Mouse (Mus musculus) embryonic fibroblast, embryonic 13.5 days (primary cell): Measurements from ENCODE around the gene Gm49673. TPM values are rescaled to one million over a fixed set of nuclear protein-coding genes. Genes with fewer than 3 reads are reported as not detected.
"Not testable (repeated sequence)": the region's sequence is repeated elsewhere in the genome, so short reads cannot be mapped to it uniquely, and the experiment has no call there.

Source experiments
- H3K27ac ChIP-seq: 2 replicates; pipeline ENCODE4 v1.5.1; 2012; ENCODE audit warnings: low read length, control low read depth, inconsistent platforms; ENCODE audit not compliant: insufficient read depth
- H3K4me1 ChIP-seq: 2 replicates; pipeline ENCODE4 v1.6.1; 2011; ENCODE audit warnings: low read length; ENCODE audit not compliant: control insufficient read depth, insufficient read depth
- H3K4me3 ChIP-seq: 2 replicates; pipeline ENCODE4 v1.5.1; 2011; ENCODE audit warnings: mild to moderate bottlenecking, control low read depth, low read length; ENCODE audit not compliant: insufficient read depth
- polyA plus RNA-seq: library from polyadenylated mRNA; stranded (reverse); fragments of >200 nt; gene quantifications from 2 replicates; pipeline ENCODE4 v1.2.4, GENCODE M21; 2011; ENCODE audit warnings: low read depth; ENCODE audit not compliant: missing spikeins, insufficient read length

Gene Gm49673
- polyA plus RNA-seq, 1 experiment, result 0.19 TPM

- not testable (repeated sequence) for H3K27ac ChIP-seq, H3K4me1 ChIP-seq, H3K4me3 ChIP-seq
Measured at GRCm38 (mm10) chr17:8160969-8161368, 13.4 kb upstream of the Gm49673 start.

DNA sequence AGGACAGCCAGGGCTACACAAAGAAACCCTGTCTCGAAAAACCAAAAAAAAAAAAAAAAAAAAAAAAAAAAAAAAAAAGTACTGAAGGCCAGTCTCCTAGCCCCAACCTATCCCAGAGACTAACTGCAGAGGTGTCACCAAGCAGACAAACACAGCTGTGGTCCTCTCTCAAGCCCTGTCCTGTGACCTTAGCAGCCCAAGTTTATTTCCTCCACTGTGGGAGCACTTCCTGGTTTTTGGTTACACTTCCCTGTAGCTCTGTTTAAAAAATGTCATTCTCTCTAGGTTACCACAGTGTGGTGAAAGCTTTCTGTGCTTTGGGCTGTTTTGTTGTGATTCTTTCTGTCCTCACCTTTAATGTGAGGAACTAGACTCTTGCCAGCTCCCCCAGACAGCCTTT lies 11.0 kb upstream of the Gm49673 start:
- H3K27ac ChIP-seq, H3K4me1 ChIP-seq, H3K4me3 ChIP-seq: not testable (repeated sequence)

- H3K4me1 ChIP-seq, H3K27ac ChIP-seq, H3K4me3 ChIP-seq: not testable (repeated sequence)
Measured at GRCm38 (mm10) chr17:8155982-8156381, 8.4 kb upstream of the Gm49673 start.

DNA sequence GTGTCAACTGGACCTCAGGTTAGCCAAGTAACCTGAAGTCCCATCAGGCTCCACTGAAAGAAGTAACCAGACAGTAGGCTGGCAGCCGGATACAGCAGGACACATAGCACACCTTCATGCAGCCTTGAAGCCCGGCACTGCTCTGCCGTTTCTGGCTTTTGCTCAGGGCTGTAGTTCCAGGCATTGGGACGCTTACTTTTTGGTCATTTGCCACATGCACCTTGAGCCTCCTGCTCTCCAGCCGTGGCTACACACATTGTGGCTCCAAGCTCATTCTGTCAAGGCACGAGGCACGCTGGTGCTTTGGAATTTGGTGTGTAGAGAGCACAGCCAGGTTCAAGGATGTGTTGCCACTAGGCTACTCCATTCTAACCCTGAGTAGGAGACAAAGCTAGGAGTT lies 7.4 kb upstream of the Gm49673 start:
- H3K27ac ChIP-seq, H3K4me3 ChIP-seq, H3K4me1 ChIP-seq: not testable (repeated sequence)

- H3K4me1 ChIP-seq, H3K27ac ChIP-seq: not testable (repeated sequence)
- peak overlapping the region; percentile 67 for H3K4me3 ChIP-seq
Measured at GRCm38 (mm10) chr17:8146931-8147330, 657 bp downstream of the Gm49673 start.

DNA sequence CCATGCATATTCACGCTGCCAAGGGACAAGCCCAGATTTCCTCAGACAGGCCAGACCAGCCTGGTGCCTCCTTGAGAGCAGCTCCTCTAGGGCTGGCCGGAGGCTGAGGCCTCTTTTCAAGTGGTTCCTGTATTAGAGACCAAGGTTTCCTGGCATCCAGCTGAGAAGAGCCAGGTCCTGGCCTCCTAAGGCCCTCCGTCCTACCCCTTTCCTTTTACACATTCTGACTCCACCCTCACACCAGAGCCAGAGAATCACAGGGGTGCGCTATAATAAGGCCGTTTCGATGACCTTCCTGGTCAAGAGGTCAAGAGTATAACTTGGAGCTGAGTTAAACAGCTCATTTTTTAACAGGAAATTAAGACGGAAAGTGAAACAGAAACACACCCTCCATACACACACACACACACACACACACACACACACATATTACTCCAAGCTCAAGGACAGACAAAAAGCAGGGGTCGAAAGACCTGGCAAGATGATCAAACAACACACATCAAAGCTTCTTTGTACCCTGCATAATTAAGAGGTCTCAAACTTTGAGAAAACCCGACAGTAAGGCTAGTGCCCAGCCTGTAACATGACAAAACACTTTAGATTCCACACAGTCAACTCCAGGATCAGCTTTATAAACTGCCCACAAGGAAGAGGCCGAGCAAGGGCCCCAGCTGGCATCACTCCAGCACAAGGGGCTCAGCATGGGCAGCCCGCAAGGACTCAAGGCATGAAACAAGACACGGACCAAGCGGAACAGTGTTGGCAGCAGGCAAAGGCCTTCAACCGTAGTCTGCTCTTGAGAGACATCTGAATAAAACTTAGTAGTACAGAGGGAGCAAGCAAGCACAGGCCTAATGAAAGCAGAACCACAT lies 3.5 kb downstream of the Gm49673 start:
- not testable (repeated sequence) for H3K27ac ChIP-seq, H3K4me3 ChIP-seq, H3K4me1 ChIP-seq

- not testable (repeated sequence) for H3K4me3 ChIP-seq, H3K27ac ChIP-seq, H3K4me1 ChIP-seq
Measured at GRCm38 (mm10) chr17:8140210-8140609, 7.4 kb downstream of the Gm49673 start.

DNA sequence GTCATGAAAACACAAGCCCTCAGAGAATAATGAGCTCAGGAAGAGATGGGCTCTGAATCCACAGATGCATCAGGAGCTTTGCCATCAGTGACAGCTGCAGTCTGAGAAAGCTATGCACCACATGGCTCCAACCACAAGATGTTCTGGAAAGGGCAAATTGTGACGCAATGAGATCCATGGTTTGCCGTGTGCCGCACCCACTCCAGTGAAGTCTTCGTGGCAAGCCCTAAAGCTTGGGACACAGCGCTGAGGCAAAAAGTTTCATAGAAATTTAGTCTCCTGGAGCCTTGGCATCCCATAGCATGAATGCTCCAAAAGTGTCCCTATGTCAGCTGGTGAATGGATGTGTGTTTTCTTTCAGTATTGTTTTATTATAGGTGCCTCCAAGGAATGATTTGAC lies 9.5 kb downstream of the Gm49673 start:
- H3K4me3 ChIP-seq, H3K27ac ChIP-seq: not testable (repeated sequence)

GRCm38 (mm10) chr17:8130849-8131248 lies 16.7 kb downstream of the Gm49673 start:
- not testable (repeated sequence) for H3K27ac ChIP-seq, H3K4me3 ChIP-seq, H3K4me1 ChIP-seq

More for the DNA sequence above, 9.5 kb downstream of the Gm49673 start:
- not testable (repeated sequence) for H3K4me1 ChIP-seq

- not testable (repeated sequence) for H3K27ac ChIP-seq, H3K4me3 ChIP-seq, H3K4me1 ChIP-seq
Measured at GRCm38 (mm10) chr17:8129578-8129977, 18.0 kb downstream of the Gm49673 start.

DNA sequence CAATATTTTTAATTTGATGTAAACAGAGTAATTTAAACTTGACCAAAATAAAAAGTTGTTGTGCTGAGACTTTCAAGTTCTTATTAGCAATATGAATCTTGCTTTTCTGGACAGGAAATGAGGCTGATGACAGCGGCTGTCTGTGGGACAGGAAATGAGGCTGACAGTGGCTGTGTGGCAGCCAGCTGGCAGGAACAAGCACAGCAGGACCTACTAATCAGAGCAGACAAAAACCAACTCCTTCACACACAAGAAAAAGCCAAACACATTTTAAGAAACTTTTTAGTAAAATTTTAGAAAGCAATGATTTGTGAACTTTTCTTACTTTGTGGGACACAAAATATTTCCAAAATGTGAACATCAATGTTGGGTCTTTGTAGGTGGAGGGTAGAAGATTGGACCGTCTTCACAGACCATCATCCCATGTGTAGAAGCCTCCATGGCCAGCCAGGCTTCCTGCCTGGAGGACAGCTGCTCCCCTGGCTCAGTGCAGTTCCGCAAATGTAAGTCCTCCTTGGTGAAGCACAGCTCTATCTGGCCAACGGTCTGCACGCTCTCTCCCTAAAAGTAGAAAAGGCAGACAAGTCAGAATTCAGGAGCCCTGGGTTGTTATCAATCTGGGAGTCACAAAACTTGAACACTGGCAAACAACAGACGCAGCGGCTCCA lies 19.1 kb downstream of the Gm49673 start:
- H3K4me1 ChIP-seq, H3K4me3 ChIP-seq, H3K27ac ChIP-seq: not testable (repeated sequence)

DNA sequence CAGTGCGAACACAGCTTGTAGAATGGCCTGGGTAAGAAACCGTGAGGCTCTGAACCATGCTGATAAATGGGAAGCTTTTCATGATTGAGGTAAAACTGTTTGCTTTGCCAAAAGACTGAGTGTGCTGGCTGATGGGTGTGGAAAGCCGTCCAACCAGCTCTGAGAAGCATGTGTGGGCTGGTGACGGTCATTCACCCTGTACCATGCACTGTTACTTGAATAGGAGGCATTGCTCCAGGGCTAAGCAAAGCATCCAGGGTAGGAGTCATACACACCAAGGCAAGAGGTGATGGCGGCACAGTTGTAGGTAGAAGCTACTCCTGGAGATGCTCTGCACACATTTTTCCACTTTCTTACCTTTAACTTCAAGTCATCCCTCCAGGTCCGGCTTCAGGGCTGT lies 23.0 kb downstream of the Gm49673 start:
- not testable (repeated sequence) for H3K27ac ChIP-seq, H3K4me3 ChIP-seq, H3K4me1 ChIP-seq

- H3K4me1 ChIP-seq, H3K27ac ChIP-seq, H3K4me3 ChIP-seq: not testable (repeated sequence)
Measured at GRCm38 (mm10) chr17:8122974-8123373, 24.6 kb downstream of the Gm49673 start.

DNA sequence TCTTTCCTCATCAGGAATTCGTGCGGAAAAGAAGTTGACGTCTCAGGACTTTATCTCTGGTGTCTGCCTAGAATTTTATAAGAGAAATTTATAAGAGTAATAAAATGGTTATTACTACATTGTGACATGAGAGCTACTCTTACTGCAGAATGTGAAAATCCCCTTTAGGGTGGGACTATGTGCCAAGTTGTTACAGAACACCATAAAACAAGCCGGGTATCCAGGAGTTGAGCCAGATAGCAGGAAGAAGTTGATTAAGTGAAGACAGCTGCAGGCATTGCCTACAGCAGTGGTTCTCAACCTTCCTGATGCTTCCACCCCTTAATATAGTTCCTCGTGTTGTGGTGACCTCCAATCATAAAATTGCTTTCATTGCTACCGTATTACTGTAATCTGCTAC lies 30.7 kb downstream of the Gm49673 start:
- not testable (repeated sequence) for H3K4me1 ChIP-seq, H3K4me3 ChIP-seq, H3K27ac ChIP-seq

GRCm38 (mm10) chr17:8116378-8116777 lies 31.2 kb downstream of the Gm49673 start:
- H3K27ac ChIP-seq, H3K4me1 ChIP-seq, H3K4me3 ChIP-seq: not testable (repeated sequence)

DNA sequence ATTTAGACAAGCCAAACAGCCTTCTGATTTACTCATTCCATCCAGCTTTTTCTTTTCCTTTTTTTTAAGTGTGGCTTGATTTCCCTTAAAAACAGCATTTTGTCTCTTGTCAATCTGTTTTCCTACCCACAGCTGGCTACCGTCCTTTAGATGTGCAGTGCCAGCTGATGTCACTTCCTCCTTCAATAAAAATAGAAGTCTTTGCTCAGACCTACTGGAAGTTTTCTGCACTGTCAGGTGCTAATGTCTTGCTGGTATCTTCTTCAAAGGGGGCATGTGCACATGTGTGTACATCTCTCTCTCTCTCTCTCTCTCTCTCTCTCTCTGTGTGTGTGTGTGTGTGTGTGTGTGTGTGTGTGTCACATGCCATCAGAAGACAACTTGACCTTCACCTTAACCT lies 35.4 kb downstream of the Gm49673 start:
- not testable (repeated sequence) for H3K4me1 ChIP-seq, H3K4me3 ChIP-seq, H3K27ac ChIP-seq
